Mouse (Mus musculus) kidney, adult 2 months (tissue): ENCODE data around the gene Olfr723.

Experiments
- CTCF ChIP-seq: fragments of 200-500 bp; conservative IDR thresholded peaks from 2 replicates; pipeline ENCODE4 v1.5.1; 2011; ENCODE audit warnings: low read depth, mild to moderate bottlenecking, control low read depth, low read length, moderate library complexity, mixed read lengths; ENCODE audit not compliant: insufficient read depth, insufficient read length
- POLR2A ChIP-seq: fragments of 200-500 bp; IDR thresholded peaks from one replicate; pipeline ENCODE4 v1.6.1; 2011; ENCODE audit warnings: low read depth, low read length, control low read depth

- TF ChIP-seq POLR2A (no peak), CTCF (no peak)
Observed at GRCm38 (mm10) chr14:49901899-49902298, 29.7 kb downstream of the Olfr723 start, which contains the start of gene Olfr722.
